Mouse (Mus musculus): ENCODE measurements at regions not wholly inside any gene's neighbourhood (a gene's known extent, or its start where the extent isn't known, plus 50 kb on each side); places are given as distances from the start of the nearest gene placed in this dataset.

DNA sequence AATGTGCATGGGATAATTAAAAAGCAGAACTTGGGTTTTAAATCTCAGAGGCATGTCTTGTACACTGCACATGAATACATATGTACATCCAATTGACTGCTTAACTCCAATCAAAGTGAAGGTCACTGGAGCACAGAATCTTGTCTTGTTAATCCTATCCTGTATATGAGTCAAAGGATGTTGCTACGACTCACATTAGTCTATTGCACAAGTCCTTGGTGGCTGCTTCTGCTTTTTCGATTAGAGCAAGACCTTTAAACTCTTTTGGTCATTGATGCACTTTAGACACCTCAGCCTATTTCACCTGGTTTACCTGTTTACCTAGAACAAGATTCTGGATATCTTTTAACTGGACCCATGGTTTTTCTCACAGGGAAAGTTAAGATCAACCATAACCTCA, 1008.5 kb upstream of the Cited2 start:
- H3K36me3 ChIP-seq (ENCODE audit: control insufficient read depth, insufficient read depth, low read length) = no peaks in the 10 kb centered on the region
- H3K4me3 ChIP-seq (replicated peaks; ENCODE audit: low read length) = no peak overlapping the region
- H3K27ac ChIP-seq (ENCODE audit: low read length) = no peak overlapping the region
- H3K4me2 ChIP-seq (ENCODE audit: low read depth, low read length) = no peak overlapping the region
- ATAC-seq (ENCODE audit: insufficient read depth, low FRiP score) = no peak
- H3K9me3 ChIP-seq (replicated peaks; ENCODE audit: control insufficient read depth, low read length) = no peaks in the 10 kb centered on the region
- H3K27me3 ChIP-seq (ENCODE audit: control insufficient read depth, insufficient read depth, low read length) = no peaks in the 10 kb centered on the region
- H3K9ac ChIP-seq (ENCODE audit: low read length) = no peak overlapping the region
- 87% methylated on average over 2 of the region's 2 CpGs for WGBS
- H3K4me1 ChIP-seq (ENCODE audit: control insufficient read depth, insufficient read depth, low read length) = no peaks in the 10 kb centered on the region

DNA sequence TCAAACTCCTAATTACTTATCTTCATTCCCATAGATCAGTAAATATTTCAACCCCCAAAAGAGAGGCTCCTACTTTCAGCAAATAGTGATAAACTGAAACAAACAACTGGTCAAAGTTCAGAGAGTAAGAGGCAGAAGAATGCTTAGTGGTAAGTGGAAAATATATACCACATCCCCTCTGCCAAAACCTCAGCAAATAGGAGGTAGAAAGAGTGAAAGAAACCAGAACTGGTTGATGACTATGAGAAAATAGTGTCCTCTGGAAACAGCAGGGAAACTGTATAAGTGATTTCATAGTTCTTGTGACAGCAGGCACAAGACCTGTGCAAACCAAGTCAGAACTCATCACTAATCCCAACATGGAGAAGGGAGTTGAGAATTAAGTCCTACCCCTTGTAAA, 980.8 kb upstream of the Cited2 start:
- Histone ChIP-seq H3K27me3 (ENCODE audit: control insufficient read depth, insufficient read depth, low read length) (no peaks in the 10 kb centered on the region), H3K4me2 (ENCODE audit: low read depth, low read length) (no peak overlapping the region), H3K36me3 (ENCODE audit: control insufficient read depth, insufficient read depth, low read length) (no peaks in the 10 kb centered on the region), H3K9ac (ENCODE audit: low read length) (no peak overlapping the region), H3K4me3 (replicated peaks; ENCODE audit: low read length) (no peak overlapping the region), H3K27ac (ENCODE audit: low read length) (no peak overlapping the region), H3K4me1 (ENCODE audit: control insufficient read depth, insufficient read depth, low read length) (no peaks in the 10 kb centered on the region), H3K9me3 (replicated peaks; ENCODE audit: control insufficient read depth, low read length) (no peaks in the 10 kb centered on the region)
- no peak for ATAC-seq (ENCODE audit: insufficient read depth, low FRiP score)

DNA sequence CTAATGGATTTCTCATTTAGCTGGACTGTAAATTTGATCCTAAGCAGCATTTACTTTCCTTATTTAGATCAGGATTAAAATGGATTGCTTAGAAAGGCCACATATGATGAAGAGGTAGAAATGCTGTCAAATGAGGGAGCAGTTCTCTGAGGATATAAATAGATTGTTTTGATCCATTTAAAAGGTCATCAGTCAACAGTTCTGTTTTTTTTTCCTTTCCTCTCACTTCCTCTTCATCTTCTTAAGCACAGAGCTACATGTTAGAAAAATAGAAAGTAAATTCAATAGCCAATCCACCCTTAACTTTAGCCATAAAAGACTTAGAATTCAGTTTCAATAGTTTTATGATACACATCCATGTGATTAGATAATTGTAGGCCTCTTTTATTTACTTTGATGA, 971.5 kb upstream of the Cited2 start:
- Histone ChIP-seq H3K27me3 (ENCODE audit: control insufficient read depth, insufficient read depth, low read length) (no peaks in the 10 kb centered on the region), H3K27ac (ENCODE audit: low read length) (no peak overlapping the region), H3K9me3 (replicated peaks; ENCODE audit: control insufficient read depth, low read length) (no peaks in the 10 kb centered on the region), H3K4me1 (ENCODE audit: control insufficient read depth, insufficient read depth, low read length) (no peaks in the 10 kb centered on the region), H3K9ac (ENCODE audit: low read length) (no peak overlapping the region), H3K36me3 (ENCODE audit: control insufficient read depth, insufficient read depth, low read length) (no peaks in the 10 kb centered on the region), H3K4me3 (replicated peaks; ENCODE audit: low read length) (no peak overlapping the region), H3K4me2 (ENCODE audit: low read depth, low read length) (no peak overlapping the region)
- ATAC-seq (ENCODE audit: insufficient read depth, low FRiP score) = no peak

DNA sequence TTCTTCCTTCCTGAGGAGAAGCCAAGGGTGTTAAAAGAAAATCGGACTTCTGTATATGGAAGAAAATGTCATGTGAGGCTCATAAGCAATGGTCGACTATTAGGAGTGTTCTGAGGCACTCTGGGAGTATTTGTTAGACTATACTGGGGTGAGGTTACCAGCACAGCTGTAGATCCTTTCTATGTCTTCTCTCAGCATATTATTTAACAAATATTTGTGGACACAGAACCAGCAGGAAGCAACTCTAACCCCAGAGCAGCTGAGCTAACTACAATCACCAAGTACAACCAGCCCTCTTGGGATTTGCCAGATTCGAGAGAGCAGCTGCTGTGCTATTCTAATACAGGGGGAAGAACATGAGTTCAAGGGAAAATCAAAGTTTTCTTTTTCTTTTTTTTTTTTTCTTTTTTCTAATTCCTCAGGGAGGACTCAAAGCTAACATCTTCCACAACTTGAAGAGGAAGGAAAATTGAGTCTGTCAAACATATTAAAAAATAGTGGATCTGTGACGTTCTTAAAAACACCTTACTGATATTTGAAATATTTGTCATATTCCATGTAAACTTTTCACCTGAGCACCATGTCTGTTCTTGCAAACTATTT, 933.3 kb upstream of the Cited2 start:
- H3K9me3 ChIP-seq (replicated peaks; ENCODE audit: control insufficient read depth, low read length) = no peaks in the 10 kb centered on the region
- ATAC-seq (ENCODE audit: insufficient read depth, low FRiP score) = no peak
- no peak overlapping the region for H3K4me3 ChIP-seq (replicated peaks; ENCODE audit: low read length)
- no peak overlapping the region for H3K27ac ChIP-seq (ENCODE audit: low read length)
- no peak overlapping the region for H3K4me2 ChIP-seq (ENCODE audit: low read depth, low read length)
- no peaks in the 10 kb centered on the region for H3K27me3 ChIP-seq (ENCODE audit: control insufficient read depth, insufficient read depth, low read length)
- no peak overlapping the region for H3K9ac ChIP-seq (ENCODE audit: low read length)
- no peaks in the 10 kb centered on the region for H3K36me3 ChIP-seq (ENCODE audit: control insufficient read depth, insufficient read depth, low read length)
- 61% methylated on average over 4 of the region's 4 CpGs for WGBS
- H3K4me1 ChIP-seq (ENCODE audit: control insufficient read depth, insufficient read depth, low read length) = no peaks in the 10 kb centered on the region

DNA sequence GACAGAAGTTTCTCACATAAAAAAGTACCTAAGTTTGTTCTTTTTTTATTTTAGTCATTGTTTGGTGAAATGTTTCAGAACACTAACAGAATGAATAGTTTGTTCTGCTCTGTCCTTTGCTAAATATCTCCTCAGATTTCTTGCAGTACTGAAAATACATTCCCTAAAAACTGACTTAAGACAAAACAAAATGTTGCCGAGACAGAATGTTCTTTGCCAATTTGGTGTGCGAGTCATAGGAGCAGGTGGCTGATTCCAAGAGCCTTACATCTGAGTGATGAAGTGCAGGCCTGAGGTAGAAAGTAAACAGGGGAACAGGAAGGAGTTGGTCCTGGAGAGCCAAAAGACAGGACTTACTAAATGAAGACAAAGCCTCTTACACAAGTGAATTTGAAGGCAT, 919.0 kb upstream of the Cited2 start:
- Histone ChIP-seq H3K27me3 (ENCODE audit: control insufficient read depth, insufficient read depth, low read length) (no peaks in the 10 kb centered on the region), H3K4me1 (ENCODE audit: control insufficient read depth, insufficient read depth, low read length) (no peaks in the 10 kb centered on the region), H3K4me3 (replicated peaks; ENCODE audit: low read length) (no peak overlapping the region), H3K9ac (ENCODE audit: low read length) (no peak overlapping the region), H3K4me2 (ENCODE audit: low read depth, low read length) (no peak overlapping the region), H3K9me3 (replicated peaks; ENCODE audit: control insufficient read depth, low read length) (no peaks in the 10 kb centered on the region), H3K36me3 (ENCODE audit: control insufficient read depth, insufficient read depth, low read length) (no peaks in the 10 kb centered on the region), H3K27ac (ENCODE audit: low read length) (no peak overlapping the region)
- WGBS = 40% methylated on average over 2 of the region's 2 CpGs
- no peak for ATAC-seq (ENCODE audit: insufficient read depth, low FRiP score)

DNA sequence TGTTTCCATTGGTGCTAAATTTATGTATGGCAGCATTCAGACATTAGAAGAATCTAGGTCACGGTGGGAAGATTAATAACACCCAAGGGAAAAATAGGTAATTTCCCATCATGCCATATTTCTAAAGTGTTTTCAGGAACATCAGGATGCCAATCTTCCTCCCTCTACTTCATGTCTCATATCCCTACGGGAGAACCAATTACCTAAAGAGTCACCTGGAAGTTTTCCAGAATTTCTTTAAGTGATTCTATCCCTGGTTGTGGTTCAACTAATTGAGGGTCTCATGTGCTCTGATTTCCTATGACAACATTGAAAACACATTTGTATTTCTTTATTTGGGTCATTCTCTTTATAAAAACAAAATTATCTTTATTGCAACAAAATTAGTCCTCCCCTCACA, 912.3 kb upstream of the Cited2 start:
- Histone ChIP-seq H3K27ac (ENCODE audit: low read length) (no peak overlapping the region), H3K27me3 (ENCODE audit: control insufficient read depth, insufficient read depth, low read length) (no peaks in the 10 kb centered on the region), H3K9ac (ENCODE audit: low read length) (no peak overlapping the region), H3K9me3 (replicated peaks; ENCODE audit: control insufficient read depth, low read length) (no peaks in the 10 kb centered on the region), H3K36me3 (ENCODE audit: control insufficient read depth, insufficient read depth, low read length) (no peaks in the 10 kb centered on the region), H3K4me1 (ENCODE audit: control insufficient read depth, insufficient read depth, low read length) (no peaks in the 10 kb centered on the region), H3K4me3 (replicated peaks; ENCODE audit: low read length) (no peak overlapping the region), H3K4me2 (ENCODE audit: low read depth, low read length) (no peak overlapping the region)
- ATAC-seq (ENCODE audit: insufficient read depth, low FRiP score) = no peak
- WGBS = 66% methylated on average over 2 of the region's 2 CpGs

DNA sequence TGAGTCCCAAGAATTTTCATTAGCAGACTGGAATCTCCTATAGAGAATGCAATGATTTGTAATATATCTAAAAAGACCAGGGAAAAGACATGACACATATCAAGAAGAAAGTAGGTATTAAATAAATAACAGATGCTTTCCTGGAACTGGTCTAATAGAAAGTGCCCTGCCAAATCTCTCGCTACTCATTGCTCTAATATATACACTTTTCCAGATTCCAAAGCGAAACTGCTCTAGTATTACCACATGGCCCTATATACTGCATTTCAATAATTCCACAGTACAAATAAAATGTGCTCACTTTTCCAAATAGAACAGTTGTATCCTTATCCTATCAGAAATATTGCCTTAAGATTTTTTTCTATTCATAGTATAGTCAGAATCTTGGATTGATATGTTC, 909.0 kb upstream of the Cited2 start:
- no peak for ATAC-seq (ENCODE audit: insufficient read depth, low FRiP score)
- Histone ChIP-seq H3K27ac (ENCODE audit: low read length) (no peak overlapping the region), H3K4me3 (replicated peaks; ENCODE audit: low read length) (no peak overlapping the region), H3K9ac (ENCODE audit: low read length) (no peak overlapping the region), H3K36me3 (ENCODE audit: control insufficient read depth, insufficient read depth, low read length) (no peaks in the 10 kb centered on the region), H3K4me1 (ENCODE audit: control insufficient read depth, insufficient read depth, low read length) (no peaks in the 10 kb centered on the region), H3K9me3 (replicated peaks; ENCODE audit: control insufficient read depth, low read length) (no peaks in the 10 kb centered on the region), H3K27me3 (ENCODE audit: control insufficient read depth, insufficient read depth, low read length) (no peaks in the 10 kb centered on the region), H3K4me2 (ENCODE audit: low read depth, low read length) (no peak overlapping the region)
- WGBS = 65% methylated on average over 2 of the region's 2 CpGs

DNA sequence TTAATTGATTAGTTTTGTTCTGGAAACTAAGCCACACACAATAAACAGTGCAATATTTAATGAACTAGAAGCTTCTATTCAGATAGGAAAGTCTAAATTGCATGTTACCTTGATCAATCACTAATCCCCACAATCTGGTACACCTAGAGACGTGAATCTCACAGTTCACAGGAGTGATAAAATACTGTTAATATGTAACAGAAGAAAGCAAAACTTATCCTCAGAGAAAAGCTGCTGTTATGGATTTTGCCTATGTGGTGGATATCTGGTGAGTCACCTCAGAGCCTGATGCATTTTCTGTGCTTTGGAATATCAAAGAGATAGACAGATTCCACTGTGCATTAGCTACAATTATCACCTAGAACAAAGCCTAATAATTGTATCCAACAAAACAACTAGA, 861.5 kb upstream of the Cited2 start:
- no peak overlapping the region for H3K9ac ChIP-seq (ENCODE audit: low read length)
- no peaks in the 10 kb centered on the region for H3K27me3 ChIP-seq (ENCODE audit: control insufficient read depth, insufficient read depth, low read length)
- H3K27ac ChIP-seq (ENCODE audit: low read length) = no peak overlapping the region
- H3K4me2 ChIP-seq (ENCODE audit: low read depth, low read length) = no peak overlapping the region
- H3K36me3 ChIP-seq (ENCODE audit: control insufficient read depth, insufficient read depth, low read length) = no peaks in the 10 kb centered on the region
- WGBS = 71% methylated on average over 1 of the region's 1 CpGs
- no peaks in the 10 kb centered on the region for H3K9me3 ChIP-seq (replicated peaks; ENCODE audit: control insufficient read depth, low read length)
- H3K4me1 ChIP-seq (ENCODE audit: control insufficient read depth, insufficient read depth, low read length) = no peaks in the 10 kb centered on the region
- no peak for ATAC-seq (ENCODE audit: insufficient read depth, low FRiP score)
- no peak overlapping the region for H3K4me3 ChIP-seq (replicated peaks; ENCODE audit: low read length)

DNA sequence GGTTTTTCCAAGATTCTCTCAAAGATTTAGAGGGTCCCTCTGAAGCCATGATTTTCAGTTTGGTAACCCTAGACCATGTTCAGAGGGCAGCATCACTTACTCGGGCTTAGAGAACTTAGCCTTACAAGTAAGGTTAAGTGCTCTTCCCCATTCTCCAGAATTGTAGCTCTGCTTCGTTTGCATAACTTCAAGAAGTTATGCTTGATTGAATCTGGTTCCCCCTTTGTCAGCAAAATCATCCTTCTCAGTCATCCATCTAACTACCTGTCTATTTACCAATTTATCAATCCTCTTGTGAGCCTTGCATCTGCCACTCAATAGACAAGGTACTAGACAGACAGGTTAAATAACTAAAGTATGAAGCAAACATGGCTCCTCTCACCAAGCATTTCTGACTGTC, 856.1 kb upstream of the Cited2 start:
- no peak for ATAC-seq (ENCODE audit: insufficient read depth, low FRiP score)
- H3K4me2 ChIP-seq (ENCODE audit: low read depth, low read length) = no peak overlapping the region
- H3K4me3 ChIP-seq (replicated peaks; ENCODE audit: low read length) = no peak overlapping the region
- H3K27ac ChIP-seq (ENCODE audit: low read length) = no peak overlapping the region
- H3K36me3 ChIP-seq (ENCODE audit: control insufficient read depth, insufficient read depth, low read length) = no peaks in the 10 kb centered on the region
- no peaks in the 10 kb centered on the region for H3K4me1 ChIP-seq (ENCODE audit: control insufficient read depth, insufficient read depth, low read length)
- no peaks in the 10 kb centered on the region for H3K9me3 ChIP-seq (replicated peaks; ENCODE audit: control insufficient read depth, low read length)
- WGBS = 68% methylated on average over 2 of the region's 2 CpGs
- H3K9ac ChIP-seq (ENCODE audit: low read length) = no peak overlapping the region
- no peaks in the 10 kb centered on the region for H3K27me3 ChIP-seq (ENCODE audit: control insufficient read depth, insufficient read depth, low read length)

DNA sequence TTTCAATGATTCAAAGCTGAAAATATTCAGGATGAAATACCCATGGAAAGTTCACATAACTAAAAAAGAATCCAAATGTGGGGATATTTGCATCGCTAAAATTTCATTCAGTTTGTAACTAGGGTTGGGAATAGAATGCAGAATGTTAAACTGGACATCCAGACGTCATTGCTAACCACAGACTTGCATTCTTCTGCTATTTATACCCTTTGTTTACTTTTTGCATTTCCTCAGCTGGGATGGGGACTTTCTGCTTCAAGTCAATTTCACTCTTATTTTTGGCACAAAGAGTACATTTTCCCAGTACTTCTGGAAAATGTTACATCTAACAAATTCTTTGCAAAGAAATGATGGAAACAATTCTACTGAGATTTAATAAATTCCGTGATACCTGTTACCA, 848.9 kb upstream of the Cited2 start:
- H3K9me3 ChIP-seq (replicated peaks; ENCODE audit: control insufficient read depth, low read length) = no peaks in the 10 kb centered on the region
- H3K27ac ChIP-seq (ENCODE audit: low read length) = no peak overlapping the region
- H3K4me3 ChIP-seq (replicated peaks; ENCODE audit: low read length) = no peak overlapping the region
- no peaks in the 10 kb centered on the region for H3K27me3 ChIP-seq (ENCODE audit: control insufficient read depth, insufficient read depth, low read length)
- H3K9ac ChIP-seq (ENCODE audit: low read length) = no peak overlapping the region
- WGBS = 45% methylated on average over 3 of the region's 3 CpGs
- no peaks in the 10 kb centered on the region for H3K4me1 ChIP-seq (ENCODE audit: control insufficient read depth, insufficient read depth, low read length)
- no peaks in the 10 kb centered on the region for H3K36me3 ChIP-seq (ENCODE audit: control insufficient read depth, insufficient read depth, low read length)
- no peak for ATAC-seq (ENCODE audit: insufficient read depth, low FRiP score)
- H3K4me2 ChIP-seq (ENCODE audit: low read depth, low read length) = no peak overlapping the region

Measured in stomach, embryonic 16.5 days (tissue).